Mouse (Mus musculus) heart, postnatal 0 days (tissue): ENCODE results near the gene Pigv. TPM values are rescaled to one million over a fixed set of nuclear protein-coding genes. Genes with fewer than 3 reads are reported as not detected.

Source experiments
- ATAC-seq: fragments of 200-750 bp; cut with Nextera tagmentation; 2 replicates; pipeline ENCODE4 v1.8.0; 2017; ENCODE audit warnings: low read depth, moderate number of reproducible peaks, moderate library complexity; ENCODE audit not compliant: insufficient read depth
- DNase-seq: peaks from one replicate; pipeline ENCODE4 v3.0.0-alpha.2; 2016; ENCODE audit warnings: low spot score
- H3K27ac ChIP-seq: fragments of 300-500 bp; sonication (generic); 2 replicates; pipeline ENCODE4 v1.5.1; 2014; ENCODE audit warnings: low read depth, mild to moderate bottlenecking
- H3K27me3 ChIP-seq: fragments of 300-500 bp; sonication (generic); 2 replicates; pipeline ENCODE4 v1.6.1; 2014; ENCODE audit warnings: low read length, mixed read lengths; ENCODE audit not compliant: control insufficient read depth, insufficient read depth
- H3K36me3 ChIP-seq: fragments of 300-500 bp; sonication (generic); replicated peaks from 2 replicates; pipeline ENCODE4 v1.6.1; 2014; ENCODE audit warnings: low read length, mixed read lengths; ENCODE audit not compliant: control insufficient read depth, insufficient read depth
- H3K4me1 ChIP-seq: fragments of 300-500 bp; sonication (generic); 2 replicates; pipeline ENCODE4 v1.6.1; 2014; ENCODE audit warnings: antibody characterized with exemption; ENCODE audit not compliant: control insufficient read depth, insufficient read depth
- H3K4me2 ChIP-seq: fragments of 300-500 bp; sonication (generic); 2 replicates; pipeline ENCODE4 v1.6.1; 2014; ENCODE audit warnings: low read depth, mild to moderate bottlenecking, low read length, moderate library complexity
- H3K4me3 ChIP-seq: fragments of 300-500 bp; sonication (generic); 2 replicates; pipeline ENCODE4 v1.5.1; 2014; ENCODE audit warnings: low read depth, low read length
- H3K9ac ChIP-seq: fragments of 300-500 bp; sonication (generic); replicated peaks from 2 replicates; pipeline ENCODE4 v1.6.1; 2014; ENCODE audit warnings: low read depth, low read length, mixed read lengths
- H3K9me3 ChIP-seq: fragments of 300-500 bp; sonication (generic); replicated peaks from 2 replicates; pipeline ENCODE4 v1.6.1; 2016; ENCODE audit warnings: low read length; ENCODE audit not compliant: control insufficient read depth
- CTCF ChIP-seq: IDR thresholded peaks from 2 replicates; pipeline ENCODE4 v1.5.1; 2016; ENCODE audit warnings: antibody characterized with exemption, control low read depth, low read depth
- EP300 ChIP-seq: IDR thresholded peaks from 2 replicates; pipeline ENCODE4 v1.6.1; 2016; ENCODE audit warnings: antibody characterized with exemption, low read depth
- WGBS: fragments of 180-500 bp; shearing (Covaris S2); extraction: QIAGEN DNeasy Blood & Tissue Kit; methylation state at CpG from one replicate; pipeline ENCODE4 v1.1.7; 2014; 5-methylcytosine and 5-hydroxymethylcytosine counted together
- polyA plus RNA-seq: library from polyadenylated mRNA; unstranded; fragments of >200 nt; fragmentation: Nextera tagmentation; extraction: Ambion mirVana; gene quantifications from 2 replicates; pipeline ENCODE4 v1.2.1, GENCODE M21; 2015
- total RNA-seq: library from RNA; depleted of rRNA; stranded (reverse); fragments of >200 nt; gene quantifications from 2 replicates; pipeline ENCODE4 v1.2.3, GENCODE M21; 2014; ENCODE audit warnings: low replicate concordance

Gene Pigv
- total and polyA plus RNA-seq, 2 experiments from 2014 or later = 13.5 to 13.7 TPM

DNA sequence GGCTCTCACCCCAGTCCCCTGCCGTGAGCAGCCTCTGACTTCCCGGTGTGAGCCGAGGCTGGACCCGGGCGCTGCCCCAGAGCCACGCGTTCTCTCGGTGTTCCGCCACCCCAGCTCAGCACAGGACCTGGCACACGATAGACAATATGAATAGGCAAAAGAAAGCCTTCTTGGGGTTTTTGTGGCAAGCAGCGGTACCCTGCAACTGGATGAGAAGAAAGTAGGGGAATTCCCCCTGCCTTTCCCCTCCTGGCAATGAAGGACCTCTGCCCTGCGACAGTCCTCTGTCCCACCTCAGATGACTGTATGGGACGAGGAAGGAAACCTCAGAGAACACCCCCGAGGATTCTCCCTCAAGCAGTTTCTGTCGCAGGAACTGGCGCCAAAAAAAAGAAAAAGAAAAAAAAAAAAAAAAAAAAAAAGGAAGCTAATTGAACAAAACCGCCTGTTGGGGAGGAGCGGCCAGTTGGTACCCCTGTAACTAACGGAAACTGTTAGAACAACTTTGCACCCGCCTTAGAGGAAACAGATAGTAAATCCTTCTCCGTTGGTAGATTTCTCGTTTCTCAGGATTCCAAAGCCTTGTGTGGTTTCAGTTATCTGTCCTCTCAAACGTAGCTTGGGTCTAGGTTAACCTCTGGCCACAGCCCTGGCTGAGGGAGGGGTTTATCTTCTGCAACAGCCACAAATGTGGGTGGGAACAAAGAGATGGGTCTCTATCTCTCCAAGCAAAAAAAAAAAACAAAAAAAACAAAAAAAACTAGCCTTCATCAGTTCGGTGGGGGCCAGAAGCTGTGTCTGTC lies 599 bp upstream of the Pigv start:
- Histone ChIP-seq H3K4me1 (peaks cover 33% of the 10 kb centered on the region), H3K9me3 (no peaks in the 10 kb centered on the region), H3K9ac (peak overlapping the region; percentile 88), H3K36me3 (peaks cover 9% of the 10 kb centered on the region), H3K4me2 (peak overlapping the region; percentile 80), H3K4me3 (peak overlapping the region; percentile 86), H3K27me3 (no peaks in the 10 kb centered on the region), H3K27ac (peak overlapping the region; percentile 100)
- TF ChIP-seq CTCF = no peak
- ATAC-seq (peak; percentile 16), DNase-seq (peak; percentile 65)
- 1% methylated on average over 23 of the region's 24 CpGs for WGBS

- Histone ChIP-seq H3K9ac (peak overlapping the region; percentile 88; the same call in 1 of the 2 replicates), H3K9me3 (no peaks in the 10 kb centered on the region), H3K4me3 (peak overlapping the region; percentile 86), H3K36me3 (peaks cover 13% of the 10 kb centered on the region), H3K4me1 (peaks cover 33% of the 10 kb centered on the region), H3K27me3 (no peaks in the 10 kb centered on the region), H3K27ac (peak overlapping the region; percentile 100), H3K4me2 (peak overlapping the region; percentile 80)
- ATAC-seq = no peak
- 5% methylated on average over 13 of the region's 13 CpGs for WGBS
- DNase-seq = peak; percentile 86
- TF ChIP-seq CTCF = peak; percentile 86
- TF ChIP-seq EP300 = no peak
These were observed 1.1 kb downstream of the Pigv start for GRCm38 (mm10) chr4:133671184-133671880.

GRCm38 (mm10) chr4:133669652-133670210 lies 2.7 kb downstream of the Pigv start:
- Histone ChIP-seq H3K27me3 (no peaks in the 10 kb centered on the region), H3K9me3 (no peaks in the 10 kb centered on the region), H3K9ac (no peak overlapping the region), H3K4me3 (no peak overlapping the region), H3K4me2 (no peak overlapping the region), H3K27ac (no peak overlapping the region), H3K36me3 (peaks cover 18% of the 10 kb centered on the region), H3K4me1 (peaks cover 17% of the 10 kb centered on the region; the same call in 1 of the 2 replicates)
- WGBS = 51% methylated on average over 6 of the region's 6 CpGs
- DNase-seq (no peak), ATAC-seq (no peak)
- TF ChIP-seq EP300 (no peak), CTCF (peak; percentile 71)

DNA sequence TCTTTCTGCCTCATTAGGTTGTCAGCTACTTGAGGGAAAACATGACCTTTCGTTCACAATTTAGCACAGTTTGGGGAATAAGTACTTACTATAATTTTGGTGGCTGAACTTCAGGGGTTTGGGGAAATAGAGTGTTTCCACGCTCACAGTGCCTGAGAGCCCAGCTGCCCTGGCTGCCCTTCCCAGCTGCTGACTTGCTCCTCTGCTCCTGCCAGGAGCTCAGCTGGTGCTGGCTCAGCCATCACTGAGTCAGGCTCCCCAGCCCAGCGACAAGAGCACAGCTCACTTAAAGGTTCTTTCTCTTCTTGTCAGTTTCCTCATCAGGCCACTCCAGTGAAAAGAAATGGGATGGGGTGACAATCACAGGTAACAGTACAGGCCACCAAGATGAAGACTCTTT lies 3.9 kb downstream of the Pigv start:
- no peak overlapping the region for H3K27ac ChIP-seq
- ATAC-seq (no peak), DNase-seq (no peak)
- TF ChIP-seq CTCF = no peak
- no peak for TF ChIP-seq EP300
- H3K9ac ChIP-seq = no peak overlapping the region
- peaks cover 10% of the 10 kb centered on the region; the same call in 1 of the 2 replicates for H3K4me1 ChIP-seq
- H3K4me3 ChIP-seq = no peak overlapping the region
- WGBS = 75% methylated on average over 3 of the region's 3 CpGs
- no peak overlapping the region for H3K4me2 ChIP-seq
- peaks cover 18% of the 10 kb centered on the region for H3K36me3 ChIP-seq
- no peaks in the 10 kb centered on the region for H3K27me3 ChIP-seq
- H3K9me3 ChIP-seq = no peaks in the 10 kb centered on the region

GRCm38 (mm10) chr4:133666199-133666598 lies 6.2 kb downstream of the Pigv start:
- WGBS = 77% methylated on average over 6 of the region's 6 CpGs
- TF ChIP-seq CTCF (no peak), EP300 (no peak)
- Histone ChIP-seq H3K4me2 (no peak overlapping the region), H3K36me3 (peaks cover 26% of the 10 kb centered on the region), H3K9me3 (no peaks in the 10 kb centered on the region), H3K4me3 (no peak overlapping the region), H3K27me3 (no peaks in the 10 kb centered on the region), H3K27ac (peak overlapping the region; percentile 64), H3K4me1 (peaks cover 6% of the 10 kb centered on the region), H3K9ac (no peak overlapping the region)
- ATAC-seq (no peak), DNase-seq (no peak)
